ENCODE assay signal across 8 mouse cellular contexts in genomic region chr1:36512089-36512965, GRCm38 (mm10). TPM values are rescaled to one million over a fixed set of nuclear protein-coding genes. Genes with fewer than 3 reads are reported as not detected.
DNase-seq lines count a peak whose midpoint lies in the region; ATAC-seq and TF ChIP-seq lines count a peak whose summit lies in the region.

No protein-coding gene starts in this region.

- H3K9ac ChIP-seq in intestine, embryonic 15.5 days: peak overlapping the region; percentile 85
- H3K9ac ChIP-seq in liver, embryonic 13.5 days: peak overlapping the region; percentile 89
- H3K9ac ChIP-seq in neural tube, embryonic 13.5 days: peak overlapping the region; percentile 91

- TF ChIP-seq CTCF in lung, adult 2 months (IDR thresholded peaks at IDR 0.05; ENCODE audit: insufficient read depth, low read length): no peak

- H3K27me3 ChIP-seq in intestine, embryonic 15.5 days (replicated peaks): no peaks in the 10 kb centered on the region
- H3K27me3 ChIP-seq in liver, embryonic 13.5 days: no peaks in the 10 kb centered on the region
- H3K27me3 ChIP-seq in neural tube, embryonic 13.5 days: no peaks in the 10 kb centered on the region

- ATAC-seq in intestine, embryonic 15.5 days: peak; percentile 70
- ATAC-seq in liver, embryonic 13.5 days (ENCODE audit: low read depth): peak; percentile 52
- peak; percentile 82 for ATAC-seq in neural tube, embryonic 13.5 days (ENCODE audit: low read depth)

- no peak for TF ChIP-seq POLR2A in lung, adult 2 months (IDR thresholded peaks at IDR 0.05; ENCODE audit: borderline replicate concordance, extremely low read depth, low read depth, low read length)

- peak overlapping the region; percentile 87 for H3K4me3 ChIP-seq in lung, adult 2 months (replicated peaks; ENCODE audit: extremely low read depth, low read depth, low read length)
- peak overlapping the region; percentile 90 for H3K4me3 ChIP-seq in intestine, embryonic 15.5 days (replicated peaks)
- peak overlapping the region; percentile 96 for H3K4me3 ChIP-seq in liver, embryonic 13.5 days (replicated peaks)
- peak overlapping the region; percentile 93 for H3K4me3 ChIP-seq in neural tube, embryonic 13.5 days

- DNase-seq in lung, adult 2 months: peak; percentile 43
- DNase-seq in lung, postnatal 25 days (ENCODE audit: low spot score): no peak
- peak; percentile 67 to 77 for DNase-seq in cerebellum, adult 18-20 months
- peak; percentile 53 to 55 for DNase-seq in frontal cortex, postnatal 36 days (ENCODE audit: low spot score in 2 of 2)
- DNase-seq in liver, embryonic 13.5 days: peak; percentile 28
- DNase-seq in thymus, postnatal 0 days (ENCODE audit: low spot score): peak; percentile 61

- 9% methylated on average over 124 of the region's 126 CpGs for WGBS in lung, adult 2 months
- under 1% methylated on average over 110 of the region's 126 CpGs for WGBS in intestine, embryonic 15.5 days
- under 1% methylated on average over 105 of the region's 126 CpGs for WGBS in liver, embryonic 13.5 days (ENCODE audit: insufficient replicate concordance)
- WGBS in neural tube, embryonic 13.5 days: under 1% methylated on average over 121 of the region's 126 CpGs

- peak overlapping the region; percentile 87 for H3K4me2 ChIP-seq in intestine, embryonic 15.5 days (replicated peaks)
- H3K4me2 ChIP-seq in liver, embryonic 13.5 days: peak overlapping the region; percentile 96
- H3K4me2 ChIP-seq in neural tube, embryonic 13.5 days: peak overlapping the region; percentile 95

- H3K4me1 ChIP-seq in lung, adult 2 months (ENCODE audit: control insufficient read depth, insufficient read depth, low read length): peaks cover 2% of the 10 kb centered on the region
- H3K4me1 ChIP-seq in intestine, embryonic 15.5 days (replicated peaks): peaks cover 17% of the 10 kb centered on the region
- peaks cover 30% of the 10 kb centered on the region for H3K4me1 ChIP-seq in liver, embryonic 13.5 days (replicated peaks)
- peaks cover 38% of the 10 kb centered on the region for H3K4me1 ChIP-seq in neural tube, embryonic 13.5 days (replicated peaks)

- peak overlapping the region; percentile 98 for H3K27ac ChIP-seq in intestine, embryonic 15.5 days
- H3K27ac ChIP-seq in liver, embryonic 13.5 days: peak overlapping the region; percentile 94
- H3K27ac ChIP-seq in neural tube, embryonic 13.5 days (replicated peaks): peak overlapping the region; percentile 99

- H3K9me3 ChIP-seq in intestine, embryonic 15.5 days: no peaks in the 10 kb centered on the region
- H3K9me3 ChIP-seq in liver, embryonic 13.5 days (replicated peaks): no peaks in the 10 kb centered on the region
- H3K9me3 ChIP-seq in neural tube, embryonic 13.5 days: no peaks in the 10 kb centered on the region

- 0 out of 2 replicates have a peak, but pooled peaks cover 3% of the 10 kb centered on the region for H3K36me3 ChIP-seq in intestine, embryonic 15.5 days
- peaks cover 18% of the 10 kb centered on the region for H3K36me3 ChIP-seq in liver, embryonic 13.5 days
- peaks cover 5% of the 10 kb centered on the region; the same call in 1 of the 2 replicates for H3K36me3 ChIP-seq in neural tube, embryonic 13.5 days

RNA-seq across cellular contexts. Expression of gene Cnnm3, which starts 0.7 kb away (rescaled TPM):
- 36.6 and 37.0 TPM in 2 replicates for polyA plus RNA-seq in lung, adult 2 months (2012; rRNA removed)
- polyA plus RNA-seq in intestine, embryonic 15.5 days (2015; fragmentation: Nextera tagmentation; extraction: Ambion mirVana): 2.9 and 3.4 TPM in 2 replicates
- 0.97 and 0.98 TPM in 2 replicates for polyA plus RNA-seq in liver, embryonic 13.5 days (2015; fragmentation: Nextera tagmentation; extraction: Ambion mirVana)
- 3.4 and 4.2 TPM in 2 replicates for polyA plus RNA-seq in neural tube, embryonic 13.5 days (2015; fragmentation: Nextera tagmentation; extraction: Ambion mirVana)
- 3.3 and 3.8 TPM in 2 replicates for polyA plus RNA-seq in thymus, postnatal 0 days (2015; fragmentation: Nextera tagmentation; extraction: Ambion mirVana)

RNA-seq across cellular contexts. Expression of gene Ankrd23, which starts 24.4 kb away (rescaled TPM):
- 13.7 and 36.2 TPM in 2 replicates for polyA plus RNA-seq in lung, adult 2 months (2012; rRNA removed)
- polyA plus RNA-seq in intestine, embryonic 15.5 days (2015; fragmentation: Nextera tagmentation; extraction: Ambion mirVana): 12.7 and 14.7 TPM in 2 replicates
- polyA plus RNA-seq in liver, embryonic 13.5 days (2015; fragmentation: Nextera tagmentation; extraction: Ambion mirVana): 2.4 and 2.5 TPM in 2 replicates
- polyA plus RNA-seq in neural tube, embryonic 13.5 days (2015; fragmentation: Nextera tagmentation; extraction: Ambion mirVana): 19.0 and 19.2 TPM in 2 replicates
- polyA plus RNA-seq in thymus, postnatal 0 days (2015; fragmentation: Nextera tagmentation; extraction: Ambion mirVana): 10.0 and 12.0 TPM in 2 replicates

RNA-seq across cellular contexts. Expression of gene Gm42417, which starts 26.9 kb away (rescaled TPM):
- not detected in 2 replicates for polyA plus RNA-seq in lung, adult 2 months (2012; rRNA removed)
- 0.20 TPM in 1 of 2 replicates, not detected in the other for polyA plus RNA-seq in intestine, embryonic 15.5 days (2015; fragmentation: Nextera tagmentation; extraction: Ambion mirVana)
- 0.14 TPM in 1 of 2 replicates, not detected in the other for polyA plus RNA-seq in liver, embryonic 13.5 days (2015; fragmentation: Nextera tagmentation; extraction: Ambion mirVana)
- polyA plus RNA-seq in neural tube, embryonic 13.5 days (2015; fragmentation: Nextera tagmentation; extraction: Ambion mirVana): 0.32 and 1.9 TPM in 2 replicates
- 0.26 and 0.60 TPM in 2 replicates for polyA plus RNA-seq in thymus, postnatal 0 days (2015; fragmentation: Nextera tagmentation; extraction: Ambion mirVana)

RNA-seq across cellular contexts. Expression of gene Ankrd39, which starts 34.9 kb away (rescaled TPM):
- 22.1 and 22.8 TPM in 2 replicates for polyA plus RNA-seq in lung, adult 2 months (2012; rRNA removed)
- 21.2 and 23.8 TPM in 2 replicates for polyA plus RNA-seq in intestine, embryonic 15.5 days (2015; fragmentation: Nextera tagmentation; extraction: Ambion mirVana)
- polyA plus RNA-seq in liver, embryonic 13.5 days (2015; fragmentation: Nextera tagmentation; extraction: Ambion mirVana): 7.2 and 7.4 TPM in 2 replicates
- 23.8 and 26.2 TPM in 2 replicates for polyA plus RNA-seq in neural tube, embryonic 13.5 days (2015; fragmentation: Nextera tagmentation; extraction: Ambion mirVana)
- polyA plus RNA-seq in thymus, postnatal 0 days (2015; fragmentation: Nextera tagmentation; extraction: Ambion mirVana): 20.0 and 22.7 TPM in 2 replicates

RNA-seq across cellular contexts. Expression of gene Cnnm4, which starts 40.9 kb away (rescaled TPM):
- polyA plus RNA-seq in lung, adult 2 months (2012; rRNA removed): 5.6 and 5.9 TPM in 2 replicates
- polyA plus RNA-seq in intestine, embryonic 15.5 days (2015; fragmentation: Nextera tagmentation; extraction: Ambion mirVana): 35.7 and 36.9 TPM in 2 replicates
- 3.2 and 3.5 TPM in 2 replicates for polyA plus RNA-seq in liver, embryonic 13.5 days (2015; fragmentation: Nextera tagmentation; extraction: Ambion mirVana)
- polyA plus RNA-seq in neural tube, embryonic 13.5 days (2015; fragmentation: Nextera tagmentation; extraction: Ambion mirVana): 9.3 and 10.3 TPM in 2 replicates
- polyA plus RNA-seq in thymus, postnatal 0 days (2015; fragmentation: Nextera tagmentation; extraction: Ambion mirVana): 12.3 and 13.7 TPM in 2 replicates
